Mouse (Mus musculus): ENCODE results near the gene Madcam1.
"Not testable (repeated sequence)": the region's sequence is repeated elsewhere in the genome, so short reads cannot be mapped to it uniquely, and the experiment has no call there.

Gene Madcam1

DNA sequence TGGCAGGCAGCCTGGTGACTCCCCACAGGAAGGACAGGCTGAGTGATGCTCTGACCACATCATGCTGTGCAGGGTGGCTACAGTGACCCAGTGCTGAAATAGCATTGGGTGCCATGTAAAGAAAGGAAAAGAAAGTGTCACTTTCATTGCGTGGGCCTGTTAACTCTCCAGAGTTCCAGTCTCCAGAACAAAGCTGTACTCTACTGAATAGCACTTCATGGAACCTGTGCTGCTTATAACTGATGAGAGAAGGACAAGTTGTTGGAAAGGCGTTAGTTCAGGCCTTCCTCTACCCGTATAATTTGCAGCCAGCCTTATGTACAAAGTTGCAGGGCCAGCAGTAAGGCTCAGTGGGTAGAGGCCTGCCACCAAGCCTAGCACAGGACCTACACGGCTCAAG, 24.4 kb downstream of the Madcam1 start, which contains the start of gene Gzmm:
Gene Gzmm (plus strand): TSS at position 301 of the 400 bp plus-strand sequence.
- no peak for DNase-seq (ENCODE audit: low read depth, low spot score)

DNA sequence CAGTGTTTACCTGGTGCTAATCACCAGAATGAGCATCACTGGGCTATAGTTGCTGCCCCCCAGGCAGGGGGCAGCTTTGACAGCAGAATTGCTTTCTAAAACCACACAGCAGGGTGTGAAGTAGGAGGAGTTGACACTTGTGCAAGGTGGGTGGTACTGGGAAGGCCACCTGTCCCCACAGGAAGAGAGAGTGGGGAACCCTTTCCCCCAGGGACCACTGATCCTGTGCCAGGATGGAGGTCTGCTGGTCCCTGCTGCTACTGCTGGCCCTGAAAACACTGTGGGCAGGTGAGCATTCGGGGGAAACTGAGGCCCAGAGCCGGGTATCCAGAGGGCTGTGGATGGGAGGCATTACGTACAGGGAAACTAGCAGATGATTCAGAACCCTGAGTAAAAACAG, 24.8 kb downstream of the Madcam1 start:
- no peak for DNase-seq (ENCODE audit: low read depth, low spot score)

DNA sequence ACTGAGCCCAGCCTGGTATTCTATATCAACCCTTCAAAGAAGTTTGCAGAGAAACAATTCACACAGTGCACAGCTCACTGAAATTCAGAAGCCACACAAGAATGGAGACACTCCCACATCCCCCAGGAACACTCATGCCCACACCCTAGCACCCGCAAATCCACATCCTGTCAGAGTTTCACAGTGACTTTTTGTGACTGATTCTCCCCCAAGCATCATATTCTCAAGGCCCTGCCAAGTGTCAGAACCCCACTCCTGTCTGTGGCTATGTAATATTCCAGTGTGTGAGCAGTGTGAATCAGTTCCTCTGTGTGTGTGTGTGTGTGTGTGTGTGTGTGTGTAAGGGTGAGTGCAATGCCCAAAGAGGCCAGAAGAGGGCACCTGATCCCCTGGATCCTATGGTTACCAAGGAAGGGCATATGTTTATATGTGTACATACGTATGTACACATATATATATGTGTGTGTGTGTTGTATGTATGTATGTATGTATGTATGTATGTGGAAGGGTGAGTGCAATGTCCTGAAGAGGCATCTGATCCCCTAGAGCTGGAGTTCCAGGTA, 27.7 kb downstream of the Madcam1 start:
- DNase-seq (ENCODE audit: low read depth, low spot score), result no peak

DNA sequence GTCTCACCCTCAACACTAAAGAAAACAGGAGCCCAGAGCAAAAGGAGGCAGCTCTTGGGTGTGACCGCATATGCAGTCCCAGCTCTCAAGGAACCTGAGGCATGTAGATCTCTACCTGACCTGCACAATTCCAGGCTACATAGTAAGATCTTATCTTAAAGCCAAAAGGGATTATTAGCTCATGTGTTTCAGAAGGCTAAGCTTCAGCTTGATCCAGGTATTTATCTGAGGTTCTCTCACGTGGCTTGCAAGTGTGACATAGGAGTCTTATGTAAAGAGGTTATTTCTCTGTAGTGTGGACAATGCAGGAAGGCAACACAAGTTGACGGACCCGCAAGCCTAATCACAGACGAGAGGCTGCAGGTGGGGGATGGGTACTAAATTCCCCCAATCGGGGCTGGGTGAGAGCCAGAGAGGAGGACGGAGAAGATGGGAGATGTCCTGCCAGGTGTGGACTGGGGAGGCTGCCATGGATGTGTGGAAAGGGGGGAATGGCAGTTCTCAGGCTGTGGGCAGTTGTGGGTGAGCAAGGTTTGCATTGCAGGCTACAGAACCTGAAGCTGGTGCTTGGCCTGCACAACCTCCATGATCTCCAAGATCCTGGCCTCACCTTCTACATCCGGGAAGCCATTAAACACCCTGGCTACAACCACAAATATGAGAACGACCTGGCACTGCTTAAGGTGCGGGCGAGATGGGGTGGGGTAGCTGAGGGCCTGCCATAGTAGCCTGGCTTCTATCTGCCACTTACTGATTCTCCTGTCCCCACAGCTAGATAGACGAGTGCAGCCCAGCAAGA, 29.4 kb downstream of the Madcam1 start:
- DNase-seq (ENCODE audit: low read depth, low spot score), result no peak

DNA sequence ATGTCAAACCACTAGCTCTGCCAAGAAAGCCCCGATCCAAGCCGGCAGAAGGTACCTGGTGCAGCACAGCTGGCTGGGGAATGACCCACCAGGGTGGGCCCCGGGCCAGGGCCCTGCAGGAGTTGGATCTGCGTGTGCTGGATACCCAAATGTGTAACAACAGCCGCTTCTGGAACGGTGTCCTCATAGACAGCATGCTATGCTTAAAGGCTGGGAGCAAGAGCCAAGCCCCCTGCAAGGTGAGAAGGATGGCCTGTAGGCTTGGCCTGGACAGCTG, 30.0 kb downstream of the Madcam1 start:
- DNase-seq (ENCODE audit: low read depth, low spot score), result no peak

DNA sequence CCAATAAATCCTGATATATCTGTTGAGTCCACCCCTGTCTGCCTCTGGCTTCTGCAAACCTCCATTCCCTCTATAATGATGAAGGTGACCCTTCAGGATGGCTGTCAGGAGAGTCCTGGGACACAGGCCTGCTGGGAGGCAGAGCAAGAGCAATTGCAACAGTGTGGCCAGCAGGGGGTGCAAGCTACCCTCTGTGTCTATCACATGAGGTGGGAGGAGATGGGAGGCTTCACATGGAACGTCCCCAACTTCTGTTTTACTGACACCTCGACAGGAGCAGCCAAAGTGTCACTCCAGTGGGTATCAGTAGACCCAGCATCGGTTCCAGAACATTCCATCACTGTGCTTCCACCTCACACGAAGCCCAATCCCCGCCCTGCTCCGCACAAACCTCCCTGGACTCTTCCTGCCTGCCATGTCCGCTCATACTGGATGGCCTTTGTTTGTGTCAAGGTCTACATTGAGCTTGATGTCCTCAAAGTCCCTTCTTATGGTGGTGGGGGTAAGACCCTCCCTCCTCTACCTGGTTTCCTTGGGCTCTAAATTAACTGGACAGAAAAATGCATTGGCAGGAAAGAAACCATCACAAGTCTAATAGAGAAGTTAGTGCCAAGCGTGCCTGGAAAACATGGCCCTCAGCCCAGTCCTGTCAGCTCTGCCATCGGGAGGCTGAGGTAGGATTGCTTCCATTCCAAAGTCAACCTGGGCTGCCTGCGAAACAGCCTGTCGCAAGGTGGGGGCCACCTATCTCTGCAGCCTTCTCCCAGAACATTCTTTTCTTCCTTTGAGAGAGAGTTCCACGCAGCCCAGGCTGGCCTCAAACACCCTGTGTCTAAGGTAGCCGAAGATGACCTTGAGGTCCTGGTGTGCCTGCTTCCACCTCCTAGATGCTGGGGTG, 31.1 kb downstream of the Madcam1 start:
- DNase-seq (ENCODE audit: low read depth, low spot score), result no peak

DNA sequence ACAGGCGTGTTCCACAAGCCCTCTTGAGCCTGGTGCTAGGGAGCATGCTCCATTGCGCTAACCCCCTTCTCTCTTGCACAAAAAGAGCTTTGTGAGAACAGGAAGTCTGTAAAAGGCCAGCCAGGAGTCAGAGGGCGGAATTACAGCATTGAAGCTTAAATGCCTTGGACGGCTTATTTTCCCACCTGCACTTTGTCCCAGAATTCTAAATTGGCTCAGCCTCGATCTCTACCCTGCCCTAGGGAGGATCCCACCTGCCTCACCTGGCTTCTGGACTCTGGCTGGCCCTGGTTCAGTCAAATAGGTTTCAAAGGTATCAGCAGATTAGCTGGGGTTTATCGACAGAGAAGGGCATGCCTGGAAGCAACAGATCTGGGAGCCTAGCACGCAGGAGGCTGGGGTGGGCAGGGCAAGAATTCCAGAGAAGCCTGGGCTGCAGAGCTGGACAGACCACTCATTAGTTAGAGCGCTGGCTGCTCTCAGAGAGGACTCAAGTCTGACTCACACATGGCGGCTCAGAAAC, 31.8 kb downstream of the Madcam1 start:
- DNase-seq (ENCODE audit: low read depth, low spot score), result no peak

DNA sequence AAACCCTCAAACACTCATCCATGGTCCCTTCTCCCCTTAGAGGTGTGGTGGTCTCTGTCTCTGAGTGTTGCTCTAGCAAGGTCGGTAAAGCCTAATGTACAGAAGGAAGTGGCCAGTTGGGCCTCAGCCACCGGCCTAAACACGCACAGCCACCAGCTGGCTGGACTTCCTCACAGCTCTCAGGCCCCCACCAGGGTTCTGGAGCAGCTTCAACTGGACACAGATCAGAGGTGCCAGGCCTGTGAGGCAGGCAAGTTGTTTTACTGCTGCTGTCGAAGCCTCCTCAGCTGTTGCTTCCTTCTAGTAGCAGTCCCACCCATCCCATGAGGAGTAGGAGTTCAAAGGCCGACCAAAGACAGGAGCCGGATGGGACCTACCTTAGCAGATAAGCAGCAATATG, 33.6 kb downstream of the Madcam1 start:
- no peak for DNase-seq (ENCODE audit: low read depth, low spot score)

DNA sequence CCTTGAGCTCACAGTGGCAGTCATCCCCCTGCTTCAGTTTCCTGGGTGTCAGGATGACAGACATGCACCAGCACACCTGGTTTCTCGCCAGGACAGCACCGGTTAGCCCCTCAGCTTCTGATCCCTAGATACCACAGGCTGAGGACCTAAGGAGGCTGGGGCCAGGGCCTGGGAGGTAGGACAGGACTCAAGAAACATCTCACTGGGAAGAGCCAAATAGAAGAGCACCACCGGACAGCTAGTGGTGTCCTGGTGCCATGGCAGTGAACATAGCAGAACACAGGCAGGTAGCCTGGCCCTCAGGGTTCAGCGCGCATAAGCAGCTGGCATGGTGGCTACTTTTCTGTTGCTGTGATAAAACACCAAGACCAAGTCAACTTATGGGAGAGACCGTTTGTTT, 34.1 kb downstream of the Madcam1 start:
- no peak for DNase-seq (ENCODE audit: low read depth, low spot score)

DNA sequence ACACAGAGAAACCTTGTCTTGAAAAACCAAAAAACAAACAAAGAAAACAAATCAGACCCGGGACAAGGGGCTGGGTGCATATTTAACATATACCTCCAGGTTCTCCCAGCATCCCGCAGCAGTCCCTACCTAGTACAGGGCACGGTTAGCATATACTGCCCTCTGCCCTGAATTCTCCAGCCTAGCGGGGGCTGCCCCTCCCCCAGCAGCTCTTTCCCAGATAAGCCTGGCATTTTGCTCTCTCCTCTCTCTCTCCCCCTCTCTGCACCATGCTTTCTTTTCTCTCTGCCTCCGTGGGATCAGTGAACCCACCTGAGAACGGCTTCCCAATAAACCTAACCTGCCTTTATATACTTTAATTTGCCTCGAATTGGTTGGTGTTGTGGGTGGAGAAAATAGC, 36.3 kb downstream of the Madcam1 start:
- DNase-seq (ENCODE audit: low read depth, low spot score), result no peak

DNA sequence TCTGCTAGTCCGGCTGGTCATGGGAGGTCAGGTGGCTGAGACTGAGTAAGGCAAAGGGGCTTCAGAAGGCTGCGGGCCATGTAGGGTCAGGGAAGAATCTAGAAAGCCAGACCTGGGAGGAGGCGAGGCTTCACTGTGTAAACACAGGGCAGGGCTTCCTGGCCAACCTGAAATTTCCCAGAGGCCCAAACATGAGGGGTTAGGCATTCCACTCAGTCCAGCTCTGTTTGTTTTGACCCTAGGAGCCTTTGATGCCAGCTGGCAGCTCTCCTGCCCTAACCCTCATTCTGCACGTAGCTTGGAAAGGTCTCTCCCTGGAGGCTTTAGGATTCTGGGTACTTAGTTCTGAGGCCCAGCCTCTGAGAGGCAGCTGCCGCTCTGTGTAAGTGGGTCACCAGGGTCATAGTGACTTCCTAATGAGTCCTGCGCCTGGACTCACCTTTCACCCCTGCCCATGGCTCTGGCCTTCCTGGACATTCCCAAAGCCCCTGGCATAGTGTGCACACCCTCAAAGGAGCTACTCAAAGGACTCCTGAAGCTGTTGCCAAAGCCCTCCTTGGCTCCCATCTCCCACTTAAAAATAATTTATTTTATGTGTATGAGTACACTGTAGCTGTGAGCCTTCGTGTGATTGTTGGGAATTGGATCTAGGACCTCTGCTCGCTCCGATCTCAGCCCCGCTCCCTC, 37.2 kb downstream of the Madcam1 start:
- DNase-seq (ENCODE audit: low read depth, low spot score), result no peak

DNA sequence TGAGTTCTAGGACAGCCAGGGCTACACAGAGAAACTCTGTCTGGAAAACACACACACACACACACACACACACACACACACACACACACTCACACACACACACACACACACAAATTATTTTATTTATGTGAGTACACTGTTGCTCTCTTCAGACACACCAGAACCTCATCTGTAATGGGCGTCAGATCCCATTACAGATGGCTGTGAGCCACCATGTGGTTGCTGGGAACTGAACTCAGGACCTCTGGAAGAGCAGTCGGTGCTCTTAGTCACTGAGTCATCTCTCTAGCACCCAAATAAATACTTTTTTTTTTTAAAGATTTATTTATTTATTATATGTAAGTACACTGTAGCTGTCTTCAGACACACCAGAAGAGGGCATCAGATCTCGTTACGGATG, 38.6 kb downstream of the Madcam1 start:
- DNase-seq (ENCODE audit: low read depth, low spot score), result not testable (repeated sequence)

DNA sequence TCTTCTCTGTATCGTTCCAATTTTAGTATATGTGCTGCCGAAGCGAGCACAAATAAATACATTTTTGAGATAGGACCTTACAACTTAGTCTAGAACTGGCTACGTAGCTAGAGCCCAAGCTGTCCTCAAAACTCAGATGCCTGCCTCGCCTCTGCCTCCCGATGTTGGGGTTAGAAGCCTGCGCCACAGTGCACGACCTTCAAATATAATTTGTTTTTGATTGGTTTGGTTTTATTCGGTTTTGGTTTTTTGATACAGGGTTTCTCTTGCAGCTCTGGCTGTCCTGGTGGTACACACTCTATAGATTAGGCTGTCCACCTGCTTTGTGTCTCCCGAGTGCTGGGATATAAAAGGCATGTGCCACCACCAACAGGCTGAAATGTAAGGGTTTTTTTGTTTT, 39.2 kb downstream of the Madcam1 start:
- DNase-seq (ENCODE audit: low read depth, low spot score), result no peak

DNA sequence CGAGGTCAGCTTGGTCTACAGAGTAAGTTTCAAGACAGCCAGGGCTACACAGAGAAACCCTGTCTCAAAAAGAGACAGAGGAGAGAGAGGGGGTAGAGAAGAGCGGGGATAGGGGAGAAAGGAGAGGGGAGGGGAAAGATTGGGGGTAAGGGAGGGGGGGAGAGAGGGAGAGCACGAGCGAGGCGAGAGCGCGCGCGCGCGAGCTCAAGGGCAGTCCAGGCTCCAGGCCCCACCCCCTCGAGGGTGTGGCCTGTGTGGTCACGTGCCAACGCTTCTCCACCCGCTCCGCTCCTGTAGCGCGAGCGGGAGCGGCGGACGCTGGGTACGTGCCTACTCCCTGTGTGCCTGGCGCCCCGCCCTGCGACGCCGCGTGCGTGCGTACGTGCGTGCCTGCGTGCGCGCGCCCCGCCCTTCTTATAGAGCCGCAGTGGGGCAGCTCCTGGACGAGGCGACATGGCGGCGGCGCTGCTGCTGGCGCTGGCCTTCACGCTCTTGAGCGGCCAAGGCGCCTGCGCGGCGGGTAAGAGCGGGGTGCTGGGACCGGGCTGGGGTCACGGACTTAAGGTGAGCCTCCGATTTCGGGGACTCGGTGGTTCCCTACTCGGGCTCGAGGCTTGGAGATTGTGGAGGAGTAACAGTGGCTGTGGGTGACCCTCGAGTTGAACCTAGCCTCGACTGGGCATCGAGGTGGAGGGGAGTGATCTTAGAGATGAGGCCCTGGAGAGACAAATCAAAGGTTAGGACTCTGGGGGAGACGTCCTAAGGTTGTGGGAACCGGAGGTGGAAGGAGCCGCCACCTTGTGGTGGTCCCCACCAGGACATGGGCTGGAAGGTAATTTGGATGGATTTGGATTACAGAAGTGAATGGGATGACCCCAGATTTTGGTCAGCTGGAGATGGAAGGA, 40.0 kb downstream of the Madcam1 start, which contains the start of gene Bsg:
Gene Bsg (plus strand): TSS at position 427 of the 905 bp plus-strand sequence.
- DNase-seq (ENCODE audit: low read depth, low spot score), result peak; percentile 100

DNA sequence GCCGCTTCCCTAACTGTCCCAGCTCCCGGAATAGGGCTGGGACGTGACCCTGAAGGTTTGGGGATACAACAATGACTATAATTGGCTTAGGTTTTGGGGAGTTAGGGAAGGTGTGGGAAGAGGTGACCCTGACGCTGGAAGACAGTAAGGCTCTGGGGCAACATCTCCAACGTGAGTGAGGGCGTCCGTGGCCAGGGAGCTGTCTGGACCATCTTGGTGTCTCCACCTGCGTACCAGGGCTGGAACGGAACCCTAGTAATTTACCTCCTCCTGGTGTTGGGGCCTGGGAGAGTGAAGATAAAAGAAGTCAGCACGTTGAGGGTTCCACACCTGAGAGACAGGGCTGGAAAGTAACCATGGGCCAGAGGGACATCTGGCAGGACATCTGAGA, 40.6 kb downstream of the Madcam1 start:
- DNase-seq (ENCODE audit: low read depth, low spot score), result no peak

DNA sequence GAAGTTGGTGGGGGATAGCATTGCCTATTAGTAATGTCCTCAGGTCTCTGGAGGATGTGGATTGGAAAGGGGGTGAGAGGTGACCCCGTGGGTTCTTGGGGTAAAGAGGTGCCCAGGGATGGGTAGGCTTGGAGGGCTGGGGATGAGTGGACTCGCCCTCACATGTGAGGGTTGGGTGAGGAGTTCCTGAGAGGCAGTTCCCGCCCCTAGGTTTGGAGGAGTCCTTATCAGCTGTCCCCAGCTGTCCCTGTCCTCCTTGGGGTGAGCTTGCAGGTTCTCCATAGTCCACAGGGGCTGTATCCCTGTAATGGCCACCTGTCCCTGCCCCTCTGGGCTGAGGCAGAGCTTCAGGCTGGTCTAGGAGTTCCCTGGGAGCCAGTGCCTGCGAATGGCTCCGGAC, 41.6 kb downstream of the Madcam1 start:
- no peak for DNase-seq (ENCODE audit: low read depth, low spot score)

DNA sequence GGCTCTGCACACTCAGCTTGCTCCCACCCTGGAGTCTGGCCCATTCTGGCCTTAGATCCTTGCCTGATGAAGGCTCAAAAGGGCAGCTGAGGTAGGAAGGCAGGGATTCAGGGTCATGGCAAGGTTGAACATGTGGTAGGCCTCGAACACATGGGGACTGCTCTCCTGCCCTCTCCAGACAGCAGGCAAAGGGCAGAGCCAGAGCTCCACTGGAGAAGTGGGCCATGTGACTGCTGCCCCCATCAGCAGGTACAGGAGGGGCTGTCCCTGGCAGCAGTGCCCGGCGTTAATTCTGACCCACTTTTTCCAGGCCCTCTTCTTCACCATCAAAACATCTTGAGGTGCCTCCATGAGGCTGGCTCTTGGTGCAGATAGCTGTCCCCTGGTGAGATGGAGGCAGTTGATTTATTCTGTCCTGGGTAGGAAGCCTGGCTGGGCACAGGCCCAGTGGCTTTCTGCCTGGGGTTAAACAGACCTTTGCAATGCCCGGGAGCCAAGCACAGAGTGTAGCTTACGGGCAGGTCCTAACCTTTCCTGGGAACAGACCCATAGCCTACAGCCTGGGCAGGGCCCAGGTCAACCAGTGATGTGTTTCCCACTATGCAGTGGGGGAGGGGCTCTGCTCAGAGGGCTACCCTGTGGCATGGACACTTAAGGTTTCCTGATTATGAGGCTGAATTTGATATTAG, 42.2 kb downstream of the Madcam1 start:
- no peak for DNase-seq (ENCODE audit: low read depth, low spot score)

DNA sequence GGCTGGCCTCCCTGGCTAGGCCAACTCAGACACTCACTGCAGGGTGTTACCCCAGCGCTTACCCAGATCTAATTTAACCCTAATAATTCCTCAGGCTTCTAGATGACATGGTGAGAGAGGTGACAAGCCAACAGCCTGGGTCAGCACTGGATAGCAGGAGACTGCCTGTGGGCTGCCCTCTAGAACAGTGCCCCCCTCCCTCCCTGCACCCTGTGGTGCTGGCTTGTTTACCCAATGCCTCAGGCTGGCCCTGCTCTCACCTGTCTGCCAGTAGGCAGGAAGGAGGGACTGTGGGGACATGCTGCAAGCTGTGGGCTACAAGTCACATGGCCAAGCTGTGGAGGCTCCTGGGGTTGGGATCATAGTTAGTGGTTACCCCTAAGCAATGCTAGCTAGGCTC, 42.8 kb downstream of the Madcam1 start:
- DNase-seq (ENCODE audit: low read depth, low spot score), result no peak

DNA sequence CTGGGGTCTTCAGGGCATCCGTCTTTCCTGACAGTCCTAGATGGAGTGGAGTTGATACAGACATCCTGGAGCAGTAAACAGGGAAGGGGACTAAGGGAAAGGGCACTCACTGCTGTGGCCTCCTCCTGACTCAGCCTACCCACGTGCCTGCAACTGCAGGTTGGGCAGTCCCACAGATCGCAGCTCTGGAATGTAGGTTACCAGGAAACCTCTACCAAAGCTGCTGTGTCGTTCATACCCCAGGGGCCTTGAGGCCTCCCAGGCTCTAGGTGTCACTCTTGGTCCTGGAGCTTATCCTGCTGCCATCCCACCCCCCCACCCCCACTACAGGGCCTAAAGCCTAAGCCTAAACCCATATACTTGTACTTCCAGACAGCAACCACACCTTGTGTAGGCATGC, 43.4 kb downstream of the Madcam1 start:
- DNase-seq (ENCODE audit: low read depth, low spot score), result no peak

DNA sequence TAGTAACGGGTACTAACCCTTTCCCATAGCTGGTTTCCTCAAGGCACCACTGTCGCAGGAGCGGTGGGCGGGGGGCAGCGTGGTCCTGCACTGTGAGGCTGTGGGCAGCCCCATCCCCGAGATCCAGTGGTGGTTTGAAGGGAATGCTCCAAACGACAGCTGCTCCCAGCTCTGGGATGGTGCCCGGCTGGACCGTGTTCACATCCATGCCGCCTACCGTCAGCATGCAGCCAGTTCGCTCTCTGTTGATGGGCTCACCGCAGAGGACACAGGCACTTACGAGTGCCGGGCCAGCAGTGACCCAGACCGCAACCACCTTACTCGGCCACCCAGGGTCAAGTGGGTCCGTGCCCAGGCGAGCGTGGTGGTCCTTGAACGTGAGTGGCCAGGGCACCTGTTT, 44.3 kb downstream of the Madcam1 start:
- no peak for DNase-seq (ENCODE audit: low read depth, low spot score)

Data from embryo, embryonic 11.5 days (tissue).